Mouse (Mus musculus) gastrocnemius, postnatal 10 days (tissue): Measurements from ENCODE around the gene Zfp605. TPM values are rescaled to one million over a fixed set of nuclear protein-coding genes. Genes with fewer than 3 reads are reported as not detected.
A peak's percentile ranks its signal among the peaks of the same experiment; 100 is the strongest.
"Not testable (repeated sequence)": the region's sequence is repeated elsewhere in the genome, so short reads cannot be mapped to it uniquely, and the experiment has no call there.

Experiments
- DNase-seq: peaks from one replicate; pipeline ENCODE4 v3.0.0; 2021; ENCODE audit warnings: mixed read lengths
- long read RNA-seq, 2 experiments: library from polyadenylated mRNA; stranded (forward); transcript quantifications; one replicate each; pipeline ENCODE4 v2.0.0; 2021
- total RNA-seq, 2 experiments: library from RNA; stranded (reverse); gene quantifications; 2 replicates each; pipeline ENCODE4 v1.2.3; 2021

Gene Zfp605
- 1 to 10 TPM; 3.1 to 3.2 TPM for total RNA-seq
- long read RNA-seq, experiment 1, result 0 reads
- long read RNA-seq, experiment 2, partial matches to known transcripts, result 0 of 1 reads
- long read RNA-seq, experiment 2, other reads (novel, unspliced or antisense), result 0 of 1 reads

- DNase-seq, result peak; percentile 91
These were observed at the start of gene Zfp605 for GRCm38 (mm10) chr5:110109991-110110441. Gene Zfp605 (plus strand): TSS chr5:110110092.

- DNase-seq, result not testable (repeated sequence)
These were observed 37.5 kb upstream of the Zfp605 start, which contains the start of gene Gm17655 for GRCm38 (mm10) chr5:110072413-110072812. Gene Gm17655 (minus strand): TSS chr5:110072513.

DNA sequence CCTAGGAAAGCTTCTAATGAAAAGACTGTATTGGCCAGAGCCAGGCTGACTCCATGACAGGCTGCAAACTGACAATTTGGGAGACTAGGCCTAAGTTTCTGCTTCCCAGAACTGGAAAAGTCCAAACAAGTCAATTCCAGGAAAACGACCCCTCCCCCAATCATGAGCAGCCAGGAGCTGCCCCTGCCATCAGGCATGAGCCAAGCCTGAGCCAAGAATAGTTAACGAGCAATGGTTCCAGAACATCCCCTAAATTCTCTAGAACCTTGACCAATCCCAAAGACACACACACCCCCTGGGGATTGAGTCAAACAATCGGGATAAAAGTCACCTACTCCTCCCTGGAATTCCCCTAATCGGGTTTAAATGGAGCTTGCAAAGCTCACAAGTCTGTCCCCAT lies 26.9 kb upstream of the Zfp605 start:
- DNase-seq, result no peak

- DNase-seq, result no peak
These were observed 23.6 kb upstream of the Zfp605 start for GRCm38 (mm10) chr5:110086161-110086866.

- no peak for DNase-seq
These were observed 18.3 kb upstream of the Zfp605 start for GRCm38 (mm10) chr5:110091546-110091945.

- DNase-seq, result peak; percentile 65
These were observed 15.7 kb upstream of the Zfp605 start, which contains the start of gene Gm35315 for GRCm38 (mm10) chr5:110094030-110094846. Gene Gm35315 (minus strand): TSS chr5:110094420.

DNA sequence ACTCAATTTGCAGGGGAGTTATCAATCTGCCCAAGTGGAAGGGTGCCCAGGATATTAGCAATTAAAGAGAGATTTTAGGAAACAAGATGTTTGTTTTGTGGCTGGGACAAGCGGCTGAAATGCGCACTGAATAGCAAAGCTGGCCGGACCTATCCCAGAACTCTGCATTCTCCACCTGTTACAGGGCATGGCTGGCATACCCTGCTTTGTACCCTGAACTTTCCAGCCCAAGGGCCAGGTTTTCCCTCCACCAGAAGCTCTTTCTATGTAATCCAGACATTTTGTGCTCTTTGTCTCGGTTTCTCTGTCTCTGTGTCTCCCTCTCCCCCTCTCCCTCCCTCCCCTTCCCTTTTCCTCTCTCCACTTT lies 15.1 kb upstream of the Zfp605 start:
- DNase-seq, result no peak

DNA sequence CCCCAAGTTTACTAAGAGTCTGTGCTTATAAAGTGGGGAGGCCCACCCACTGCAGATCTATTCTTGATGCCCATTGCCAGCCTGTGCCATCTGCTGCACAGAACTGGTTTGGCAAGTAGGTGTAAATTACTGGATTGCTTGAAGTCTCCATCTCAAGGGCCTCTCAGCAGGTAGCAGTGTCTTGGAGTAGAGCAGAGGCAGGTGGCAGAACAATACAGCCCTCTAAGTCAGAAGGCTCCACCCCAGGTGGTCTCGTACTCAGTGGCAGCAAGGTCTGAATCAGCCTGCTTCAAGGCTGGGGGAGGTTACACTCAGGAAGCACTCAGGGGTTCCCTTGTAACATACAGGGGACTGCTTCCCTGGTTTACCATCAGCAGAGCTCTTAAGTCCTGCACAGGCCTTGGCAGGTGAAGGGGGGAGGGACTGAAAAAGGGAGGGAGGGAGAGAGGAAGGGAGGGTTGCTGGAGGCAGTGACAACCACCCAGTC lies 10.9 kb upstream of the Zfp605 start:
- DNase-seq, result no peak

GRCm38 (mm10) chr5:110099656-110100580 lies 10.0 kb upstream of the Zfp605 start, which contains the start of gene Plcxd1:
Gene Plcxd1 (plus strand): TSS chr5:110099969.
- DNase-seq, result no peak

- DNase-seq, result no peak
These were observed 8.8 kb upstream of the Zfp605 start for GRCm38 (mm10) chr5:110100921-110101631.

DNA sequence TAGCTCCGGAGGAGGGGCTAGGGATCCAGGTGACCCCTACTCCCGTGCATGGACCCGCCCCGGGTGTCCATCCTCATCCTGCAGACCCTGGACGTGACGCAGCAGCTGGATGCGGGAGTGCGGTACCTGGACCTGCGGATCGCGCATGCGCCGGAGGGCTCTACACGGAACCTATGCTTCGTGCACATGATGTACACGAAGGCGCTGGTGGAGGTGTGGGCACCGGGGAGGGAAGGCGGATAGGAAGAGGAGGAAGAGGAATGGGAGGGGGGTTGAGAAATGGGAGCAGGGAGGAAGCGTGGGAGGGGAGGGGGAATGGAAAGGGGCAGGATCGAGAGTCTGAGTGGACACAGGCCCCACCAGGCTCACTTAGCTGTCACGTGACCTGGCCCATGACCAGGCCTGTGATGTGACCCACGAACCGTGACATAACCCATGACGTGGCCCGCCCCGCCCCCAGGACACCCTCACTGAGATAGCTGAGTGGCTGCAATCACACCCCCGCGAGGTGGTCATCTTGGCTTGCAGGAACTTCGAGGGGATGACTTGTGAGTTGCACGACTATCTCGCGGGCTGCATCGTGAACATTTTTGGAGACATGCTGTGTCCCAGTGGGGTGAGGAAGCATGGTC lies 8.1 kb upstream of the Zfp605 start:
- peak; percentile 40 for DNase-seq

DNA sequence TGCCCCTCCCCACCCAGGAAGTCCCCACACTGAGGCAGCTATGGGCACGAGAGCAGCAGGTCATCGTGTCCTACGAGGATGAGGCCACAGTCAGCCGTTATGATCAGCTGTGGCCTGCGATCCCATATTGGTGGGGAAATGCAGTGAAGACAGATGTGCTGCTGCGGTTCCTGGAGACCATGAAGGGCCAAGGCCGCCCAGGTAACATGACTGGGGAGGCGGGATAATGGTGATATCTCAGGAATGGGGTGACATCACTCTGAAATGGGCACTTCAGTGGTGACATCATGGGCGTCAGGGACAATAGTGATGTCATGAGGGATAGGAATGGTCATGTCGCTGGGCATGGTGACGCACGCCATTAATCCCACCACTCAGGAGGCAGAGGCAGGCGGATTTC lies 7.5 kb upstream of the Zfp605 start:
- no peak for DNase-seq

- no peak for DNase-seq
These were observed 6.9 kb upstream of the Zfp605 start for GRCm38 (mm10) chr5:110102853-110103625.

GRCm38 (mm10) chr5:110103901-110104615 lies 5.8 kb upstream of the Zfp605 start:
- no peak for DNase-seq

DNA sequence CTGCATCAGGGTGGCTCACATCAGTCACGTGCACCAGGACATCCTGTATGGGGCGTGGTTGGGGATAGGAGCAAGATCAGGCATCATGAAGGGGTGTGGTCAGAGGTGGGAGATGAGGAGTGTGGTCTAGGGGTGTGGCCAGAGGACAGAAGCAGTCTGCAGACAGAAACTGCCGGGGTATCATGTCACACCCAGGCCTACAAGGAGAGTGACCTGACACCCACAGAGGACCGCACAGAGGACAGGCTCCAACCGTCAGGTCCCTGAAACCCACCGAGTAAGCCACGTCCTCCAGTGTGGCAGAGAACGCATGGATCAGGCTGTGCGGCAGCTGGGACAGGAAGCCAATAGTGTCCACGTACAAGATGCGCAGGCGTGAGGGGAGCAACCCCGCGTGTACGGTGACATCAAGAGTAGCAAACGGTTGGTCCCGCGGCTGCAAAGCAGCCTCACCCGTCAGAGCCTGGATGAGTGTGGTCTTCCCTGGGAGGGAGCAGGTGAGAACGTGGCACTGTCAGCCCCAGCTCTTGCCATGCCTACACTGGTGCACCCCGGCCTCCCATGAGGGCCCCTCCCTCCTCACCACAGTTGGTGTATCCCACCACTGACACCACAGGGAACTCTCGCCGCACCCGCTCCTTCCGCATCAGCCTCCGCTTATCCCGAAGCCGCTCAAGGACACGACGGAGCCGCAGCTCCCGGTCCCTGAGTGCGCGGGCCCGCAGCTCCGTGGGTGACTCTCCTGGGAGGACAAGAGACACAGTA lies 5.1 kb upstream of the Zfp605 start:
- DNase-seq, result no peak

DNA sequence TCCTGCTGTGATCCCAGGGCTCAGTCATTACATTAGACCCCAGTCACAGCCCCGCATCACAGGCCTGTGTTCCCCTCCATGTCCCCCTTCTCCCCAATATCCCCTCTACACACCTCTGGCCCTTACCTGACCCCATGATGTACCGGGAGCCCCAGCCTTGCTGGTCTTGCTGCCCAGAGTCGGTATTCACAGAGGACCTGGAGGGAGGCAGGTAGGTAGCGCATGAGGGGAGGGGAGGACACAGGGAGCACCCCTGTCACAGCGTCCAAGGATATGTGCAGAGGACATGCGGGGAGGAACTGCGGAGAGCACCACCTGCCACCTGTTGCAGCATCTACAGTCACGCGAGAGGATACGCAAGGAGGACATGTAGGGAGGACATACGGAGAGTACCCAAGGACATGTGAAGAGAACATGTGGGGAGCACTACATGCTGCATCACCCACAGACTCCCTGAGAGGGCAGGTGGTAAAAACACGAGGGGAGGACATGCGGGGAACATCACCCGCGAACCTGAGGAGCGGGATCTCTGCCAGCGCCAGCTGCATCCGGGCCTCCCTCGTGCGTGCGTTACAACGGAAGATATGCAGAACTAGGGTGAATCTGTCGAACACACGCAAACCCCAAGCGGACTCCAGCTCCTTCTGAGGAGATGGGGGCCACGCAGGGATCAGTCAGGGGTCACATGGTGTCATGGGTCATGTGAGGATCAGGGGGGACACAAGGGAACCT lies 3.6 kb upstream of the Zfp605 start:
- peak; percentile 12 for DNase-seq

DNA sequence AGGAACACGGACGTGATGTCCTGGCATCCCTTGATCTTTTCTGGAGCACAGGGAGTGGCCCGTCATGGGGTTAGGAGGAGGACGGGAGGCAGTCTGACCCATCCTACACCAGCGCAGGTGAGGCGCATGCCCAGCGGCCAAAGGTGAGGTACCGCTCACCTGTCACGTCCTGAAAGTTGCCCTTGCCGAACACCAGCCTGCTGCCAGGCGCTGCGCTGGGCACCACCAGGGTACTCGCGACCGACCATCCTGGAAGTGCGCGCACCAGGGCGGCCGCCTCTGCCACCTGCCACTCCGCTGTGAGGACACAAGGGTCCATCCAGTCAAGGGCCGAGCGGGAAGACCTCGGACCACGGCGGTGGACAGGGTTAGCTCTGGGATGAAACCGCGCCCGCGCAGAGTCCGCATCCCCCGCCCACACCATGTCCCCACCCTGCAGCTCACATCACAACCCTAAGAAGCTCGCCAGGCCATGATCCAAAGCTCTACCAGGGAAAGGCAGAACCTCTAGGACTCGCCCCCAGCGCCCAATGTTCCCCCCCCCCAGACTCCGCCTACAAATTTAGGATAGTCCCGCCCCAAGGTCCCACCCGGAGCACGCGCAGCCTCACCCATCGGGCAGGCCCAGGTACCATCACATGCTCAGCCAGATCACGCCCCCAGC lies 2.9 kb upstream of the Zfp605 start:
- DNase-seq, result peak; percentile 50
